Mouse (Mus musculus) stomach, postnatal 0 days (tissue): Measurements from ENCODE around the gene Arhgap18. TPM values are rescaled to one million over a fixed set of nuclear protein-coding genes. Genes with fewer than 3 reads are reported as not detected.
"Not testable (repeated sequence)": the region's sequence is repeated elsewhere in the genome, so short reads cannot be mapped to it uniquely, and the experiment has no call there.

Experiments used
- ATAC-seq: fragments of 200-750 bp; cut with Nextera tagmentation; 2 replicates; pipeline ENCODE4 v1.8.0; 2017; ENCODE audit not compliant: low FRiP score, low TSS enrichment
- DNase-seq: peaks from one replicate; pipeline ENCODE4 v3.0.0-alpha.2; 2016; ENCODE audit warnings: low spot score
- H3K27ac ChIP-seq: fragments of 300-500 bp; sonication (generic); replicated peaks from 2 replicates; pipeline ENCODE4 v1.5.1; 2014; ENCODE audit warnings: mild to moderate bottlenecking, control low read depth
- H3K27me3 ChIP-seq: fragments of 300-500 bp; sonication (generic); 2 replicates; pipeline ENCODE4 v1.6.1; 2014; ENCODE audit warnings: low read length; ENCODE audit not compliant: control insufficient read depth, insufficient read depth
- H3K36me3 ChIP-seq: fragments of 300-500 bp; sonication (generic); 2 replicates; pipeline ENCODE4 v1.6.1; 2014; ENCODE audit warnings: low read length, mixed read lengths; ENCODE audit not compliant: control insufficient read depth, insufficient read depth
- H3K4me1 ChIP-seq: fragments of 300-500 bp; sonication (generic); replicated peaks from 2 replicates; pipeline ENCODE4 v1.6.1; 2014; ENCODE audit warnings: antibody characterized with exemption; ENCODE audit not compliant: control insufficient read depth, insufficient read depth
- H3K4me2 ChIP-seq: fragments of 300-500 bp; sonication (generic); replicated peaks from 2 replicates; pipeline ENCODE4 v1.6.1; 2014; ENCODE audit warnings: low read depth, mild to moderate bottlenecking, control low read depth, moderate library complexity
- H3K4me3 ChIP-seq: fragments of 300-500 bp; sonication (generic); 2 replicates; pipeline ENCODE4 v1.5.1; 2014; ENCODE audit warnings: low read depth, low read length, control low read depth
- H3K9ac ChIP-seq: fragments of 300-500 bp; sonication (generic); 2 replicates; pipeline ENCODE4 v1.6.1; 2014; ENCODE audit warnings: mild to moderate bottlenecking, low read length, control low read depth, mixed read lengths
- H3K9me3 ChIP-seq: fragments of 300-500 bp; sonication (generic); 2 replicates; pipeline ENCODE4 v1.6.1; 2016; ENCODE audit warnings: low read length; ENCODE audit not compliant: control insufficient read depth
- CTCF ChIP-seq: IDR thresholded peaks from 2 replicates; pipeline ENCODE4 v1.5.1; 2016; ENCODE audit warnings: antibody characterized with exemption, low read depth, mild to moderate bottlenecking, moderate library complexity
- EP300 ChIP-seq: optimal IDR thresholded peaks from 2 replicates; pipeline ENCODE3; 2016; ENCODE audit warnings: antibody characterized with exemption
- WGBS: fragments of 180-500 bp; shearing (Covaris S2); extraction: QIAGEN DNeasy Blood & Tissue Kit; methylation state at CpG from one replicate; pipeline ENCODE4 v1.1.7; 2014; 5-methylcytosine and 5-hydroxymethylcytosine counted together
- polyA plus RNA-seq: library from polyadenylated mRNA; unstranded; fragments of >200 nt; fragmentation: Nextera tagmentation; extraction: Ambion mirVana; gene quantifications from 2 replicates; pipeline ENCODE4 v1.2.1, GENCODE M21; 2015

Arhgap18 gene
- polyA plus RNA-seq, 1 experiment from 2014 or later: 15.1 TPM

- Histone ChIP-seq H3K27me3 (no peaks in the 10 kb centered on the region), H3K9me3 (no peaks in the 10 kb centered on the region), H3K9ac (no peak overlapping the region), H3K36me3 (no peaks in the 10 kb centered on the region), H3K4me2 (no peak overlapping the region), H3K4me3 (no peak overlapping the region), H3K27ac (no peak overlapping the region), H3K4me1 (no peaks in the 10 kb centered on the region)
- TF ChIP-seq CTCF: no peak
- no peak for TF ChIP-seq EP300
- WGBS: 78% methylated on average over 1 of the region's 1 CpGs
- ATAC-seq: no peak
- no peak for DNase-seq
Observed at GRCm38 (mm10) chr10:26903781-26904180, 150.6 kb downstream of the Arhgap18 start.

DNA sequence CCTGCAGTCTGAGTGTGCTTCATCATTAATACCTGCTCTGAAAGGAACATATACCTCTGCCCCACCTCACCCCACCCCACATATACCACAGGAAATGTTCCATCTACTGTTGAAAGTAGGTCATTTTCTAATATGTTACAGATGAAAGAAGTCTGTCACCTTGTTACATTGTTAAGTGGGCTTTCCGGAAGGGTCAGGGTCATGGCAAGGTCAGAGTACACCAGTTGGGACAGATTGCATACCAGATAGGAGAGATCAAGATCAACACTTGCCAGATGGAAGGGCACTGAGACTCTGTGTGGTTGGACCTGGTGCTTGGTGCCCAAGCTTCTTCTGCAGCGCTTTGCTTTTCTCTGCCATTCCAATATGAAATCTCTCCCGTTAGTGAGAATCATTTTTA, 158.0 kb downstream of the Arhgap18 start:
- no peaks in the 10 kb centered on the region for H3K4me1 ChIP-seq
- H3K4me2 ChIP-seq: no peak overlapping the region
- DNase-seq (no peak), ATAC-seq (no peak)
- TF ChIP-seq CTCF: no peak
- TF ChIP-seq EP300: no peak
- H3K36me3 ChIP-seq: no peaks in the 10 kb centered on the region
- H3K9me3 ChIP-seq: no peaks in the 10 kb centered on the region
- no peak overlapping the region for H3K4me3 ChIP-seq
- no peak overlapping the region for H3K27ac ChIP-seq
- no peak overlapping the region for H3K9ac ChIP-seq
- WGBS: 68% methylated on average over 3 of the region's 3 CpGs
- H3K27me3 ChIP-seq: no peaks in the 10 kb centered on the region

GRCm38 (mm10) chr10:26912112-26912797, 159.0 kb downstream of the Arhgap18 start:
- 76% methylated on average over 7 of the region's 7 CpGs for WGBS
- Histone ChIP-seq H3K27me3 (no peaks in the 10 kb centered on the region), H3K9ac (no peak overlapping the region)

DNA sequence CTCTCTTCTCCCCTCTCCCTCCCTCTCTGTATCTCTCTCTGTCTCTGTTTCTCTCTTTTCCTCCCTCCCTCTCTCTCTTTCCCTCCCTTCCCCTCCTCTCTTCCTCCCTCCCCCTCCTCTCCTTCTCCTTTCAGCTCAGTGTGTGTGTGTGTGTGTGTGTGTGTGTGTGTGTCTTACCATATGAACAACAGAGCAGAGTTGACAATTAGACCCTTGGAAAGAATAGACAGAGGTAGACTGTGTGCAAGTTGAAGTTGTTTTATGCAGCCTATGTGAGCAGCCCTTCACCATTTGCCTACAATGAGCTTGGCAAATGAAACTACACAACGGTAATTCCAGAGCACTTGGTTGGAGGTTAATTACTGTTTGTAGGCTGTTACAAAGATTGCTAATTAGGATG, 159.6 kb downstream of the Arhgap18 start:
- Histone ChIP-seq H3K4me1 (no peaks in the 10 kb centered on the region), H3K4me3 (no peak overlapping the region), H3K27ac (no peak overlapping the region), H3K9ac (no peak overlapping the region), H3K36me3 (no peaks in the 10 kb centered on the region), H3K4me2 (no peak overlapping the region), H3K27me3 (no peaks in the 10 kb centered on the region), H3K9me3 (no peaks in the 10 kb centered on the region)
- TF ChIP-seq CTCF (no peak), EP300 (no peak)
- 78% methylated on average over 1 of the region's 1 CpGs for WGBS
- DNase-seq: no peak
- ATAC-seq: no peak

More at GRCm38 (mm10) chr10:26912112-26912797, 159.0 kb downstream of the Arhgap18 start:
- Histone ChIP-seq H3K36me3 (no peaks in the 10 kb centered on the region), H3K9me3 (no peaks in the 10 kb centered on the region), H3K4me1 (no peaks in the 10 kb centered on the region), H3K4me3 (no peak overlapping the region), H3K4me2 (no peak overlapping the region), H3K27ac (no peak overlapping the region)
- TF ChIP-seq CTCF (no peak), EP300 (no peak)
- ATAC-seq: no peak
- no peak for DNase-seq

DNA sequence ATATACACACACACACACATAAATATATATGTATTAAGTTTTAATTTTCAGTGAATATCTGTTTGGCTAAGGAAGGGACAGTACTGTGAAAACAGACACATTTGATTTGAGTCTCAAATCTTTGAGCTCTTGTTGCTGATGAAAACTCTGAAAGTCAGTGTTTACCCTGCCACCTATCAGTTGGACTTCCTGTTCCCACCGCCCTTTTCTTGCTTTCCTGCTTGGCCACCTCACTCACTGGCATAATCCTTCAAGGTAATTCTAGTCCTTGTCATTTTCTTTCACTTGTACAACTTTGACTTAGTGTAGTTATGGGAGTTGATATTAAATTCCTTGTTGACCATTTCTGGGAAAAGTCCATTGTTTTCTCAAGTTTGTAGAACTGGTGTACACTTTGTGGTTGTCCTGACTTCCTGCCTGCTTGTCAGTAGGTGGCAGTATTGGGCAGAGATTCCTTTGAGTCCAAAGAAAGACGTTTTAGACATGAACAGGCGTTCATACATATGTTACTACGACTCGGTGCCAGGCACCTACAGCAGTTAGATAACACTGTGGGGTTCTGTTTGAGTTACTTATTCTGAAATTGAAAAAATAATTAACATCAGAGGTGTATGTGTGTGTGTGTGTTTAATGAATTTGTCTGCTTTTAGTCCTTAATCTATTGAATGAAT, 166.2 kb downstream of the Arhgap18 start:
- Histone ChIP-seq H3K36me3 (no peaks in the 10 kb centered on the region), H3K9ac (no peak overlapping the region), H3K4me1 (no peaks in the 10 kb centered on the region), H3K27me3 (no peaks in the 10 kb centered on the region), H3K27ac (no peak overlapping the region), H3K4me3 (no peak overlapping the region), H3K4me2 (no peak overlapping the region), H3K9me3 (no peaks in the 10 kb centered on the region)
- ATAC-seq (peak; percentile 86), DNase-seq (peak; percentile 28)
- WGBS: 24% methylated on average over 5 of the region's 5 CpGs
- TF ChIP-seq CTCF: peak; percentile 86
- no peak for TF ChIP-seq EP300

DNA sequence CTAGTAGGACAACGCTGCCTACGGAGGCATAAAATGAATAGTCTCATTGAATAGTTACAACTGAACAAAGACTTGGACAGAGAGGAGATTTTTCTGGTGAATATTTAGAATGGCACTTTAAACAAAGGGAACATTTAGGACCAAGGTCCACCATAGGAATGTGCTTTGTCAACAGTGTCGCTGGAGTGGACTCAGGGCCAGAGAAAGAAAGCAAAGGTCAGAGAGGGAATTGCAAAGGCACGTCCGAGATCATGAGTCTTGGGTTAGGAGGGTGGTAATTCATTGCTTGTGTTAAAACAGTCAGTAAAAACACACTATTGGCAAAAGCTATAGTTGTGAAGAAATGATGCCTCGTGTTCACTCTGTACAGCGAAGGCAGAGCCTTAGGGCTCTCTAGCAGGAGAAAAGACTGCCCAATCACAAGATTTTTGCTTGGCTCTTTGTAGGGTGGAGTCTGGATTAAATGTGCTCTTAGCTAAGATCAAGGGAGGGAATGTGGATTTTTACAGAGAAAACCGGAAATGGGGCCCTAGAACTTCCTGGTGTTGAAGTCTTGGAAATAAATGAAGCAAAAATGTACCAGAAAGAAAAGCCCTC, 167.3 kb downstream of the Arhgap18 start:
- Histone ChIP-seq H3K9ac (no peak overlapping the region), H3K4me3 (no peak overlapping the region), H3K4me1 (no peaks in the 10 kb centered on the region), H3K9me3 (no peaks in the 10 kb centered on the region), H3K27ac (peak overlapping the region; percentile 45; the same call in 1 of the 2 replicates), H3K36me3 (no peaks in the 10 kb centered on the region), H3K4me2 (no peak overlapping the region), H3K27me3 (no peaks in the 10 kb centered on the region)
- ATAC-seq: peak; percentile 87
- 50% methylated on average over 8 of the region's 8 CpGs for WGBS
- TF ChIP-seq CTCF: no peak
- no peak for TF ChIP-seq EP300
- DNase-seq: peak; percentile 31

DNA sequence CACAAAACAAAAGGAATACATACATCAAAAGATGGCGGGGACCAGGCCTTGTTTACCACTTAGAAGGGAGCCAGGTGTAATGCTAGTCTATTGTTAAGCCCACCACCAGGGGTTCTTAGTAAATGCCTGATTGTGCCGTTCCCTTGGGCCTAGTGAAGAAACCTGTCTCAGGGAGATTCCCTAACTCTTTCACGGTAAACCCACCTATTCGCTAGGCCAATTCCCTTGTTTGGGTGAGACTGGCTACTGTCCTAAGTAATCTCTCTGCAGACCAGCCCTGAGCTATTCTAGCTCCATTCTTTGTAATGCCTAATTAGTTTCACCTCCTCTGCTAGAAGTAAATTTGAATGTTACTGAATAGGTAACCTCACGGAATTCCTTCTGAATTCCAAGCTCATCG, 182.8 kb downstream of the Arhgap18 start:
- not testable (repeated sequence) for H3K27me3 ChIP-seq, DNase-seq, H3K9me3 ChIP-seq, H3K27ac ChIP-seq, H3K4me1 ChIP-seq, H3K36me3 ChIP-seq, H3K4me3 ChIP-seq, H3K4me2 ChIP-seq, ATAC-seq, H3K9ac ChIP-seq
- WGBS: 87% methylated on average over 6 of the region's 6 CpGs

GRCm38 (mm10) chr10:26938464-26938863, 185.2 kb downstream of the Arhgap18 start:
- not testable (repeated sequence) for DNase-seq, H3K9me3 ChIP-seq, ATAC-seq, H3K4me1 ChIP-seq, H3K9ac ChIP-seq, H3K27ac ChIP-seq, H3K36me3 ChIP-seq, H3K27me3 ChIP-seq, H3K4me2 ChIP-seq, H3K4me3 ChIP-seq
- WGBS: 69% methylated on average over 4 of the region's 4 CpGs
